Mouse (Mus musculus) midbrain, embryonic 16.5 days (tissue): ENCODE measurements around the gene AI661453. TPM values are rescaled to one million over a fixed set of nuclear protein-coding genes. Genes with fewer than 3 reads are reported as not detected.

Source experiments
- ATAC-seq: fragments of 200-750 bp; cut with Nextera tagmentation; 2 replicates; pipeline ENCODE4 v1.8.0; 2017; ENCODE audit warnings: moderate TSS enrichment
- H3K27ac ChIP-seq: fragments of 300-500 bp; sonication (generic); 2 replicates; pipeline ENCODE4 v1.5.1; 2014; ENCODE audit warnings: mild to moderate bottlenecking, low read length, mixed read lengths
- H3K27me3 ChIP-seq: fragments of 300-500 bp; sonication (generic); 2 replicates; pipeline ENCODE4 v1.6.1; 2014; ENCODE audit warnings: low read depth, low read length, mixed read lengths; ENCODE audit not compliant: control insufficient read depth, insufficient read depth
- H3K36me3 ChIP-seq: fragments of 300-500 bp; sonication (generic); 2 replicates; pipeline ENCODE4 v1.6.1; 2014; ENCODE audit warnings: mild to moderate bottlenecking, low read length, moderate library complexity, mixed read lengths; ENCODE audit not compliant: control insufficient read depth, insufficient read depth
- H3K4me1 ChIP-seq: fragments of 300-500 bp; sonication (generic); 2 replicates; pipeline ENCODE4 v1.6.1; 2014; ENCODE audit warnings: mild to moderate bottlenecking, low read length, mixed read lengths; ENCODE audit not compliant: control insufficient read depth, insufficient read depth
- H3K4me2 ChIP-seq: fragments of 300-500 bp; sonication (generic); 2 replicates; pipeline ENCODE4 v1.6.1; 2014; ENCODE audit warnings: mild to moderate bottlenecking, low read length, mixed read lengths
- H3K4me3 ChIP-seq: fragments of 300-500 bp; sonication (generic); 2 replicates; pipeline ENCODE4 v1.5.1; 2014; ENCODE audit warnings: low read depth, mild to moderate bottlenecking, low read length, moderate library complexity, mixed read lengths
- H3K9ac ChIP-seq: fragments of 300-500 bp; sonication (generic); 2 replicates; pipeline ENCODE4 v1.6.1; 2014; ENCODE audit warnings: low read depth, low read length, mixed read lengths
- H3K9me3 ChIP-seq: fragments of 300-500 bp; sonication (generic); replicated peaks from 2 replicates; pipeline ENCODE4 v1.6.1; 2014; ENCODE audit warnings: mild to moderate bottlenecking, low read length, mixed read lengths; ENCODE audit not compliant: control insufficient read depth, poor library complexity, severe bottlenecking
- WGBS: fragments of 180-500 bp; shearing (Covaris S2); extraction: QIAGEN DNeasy Blood & Tissue Kit; methylation state at CpG from one replicate; pipeline ENCODE4 v1.1.7; 2014; 5-methylcytosine and 5-hydroxymethylcytosine counted together
- polyA plus RNA-seq: library from polyadenylated mRNA; unstranded; fragments of >200 nt; fragmentation: Nextera tagmentation; extraction: Ambion mirVana; gene quantifications from 2 replicates; pipeline ENCODE4 v1.2.1, GENCODE M21; 2015

Gene AI661453
- polyA plus RNA-seq, 1 experiment from 2014 or later: 0.09 TPM

DNA sequence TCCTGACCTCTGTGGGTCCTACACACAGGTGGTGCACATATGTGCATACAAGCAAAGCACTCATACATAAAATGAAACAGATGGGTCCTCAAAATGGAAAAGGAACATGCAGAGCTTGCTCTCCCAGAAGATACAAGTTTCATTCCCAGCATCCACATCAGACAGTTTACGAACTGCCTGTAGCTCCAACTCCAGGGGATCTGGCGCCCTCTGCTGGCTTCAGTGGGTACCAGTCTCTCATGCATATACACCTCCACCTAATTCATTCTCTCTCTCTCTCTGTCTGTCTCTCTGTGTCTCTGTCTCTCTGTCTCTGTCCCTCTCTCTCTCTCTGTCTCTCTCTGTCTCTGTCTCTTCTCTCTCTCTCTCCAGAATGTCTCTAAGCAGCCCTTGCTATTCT, 46.0 kb downstream of the AI661453 start:
- WGBS: 48% methylated on average over 2 of the region's 2 CpGs
- H3K9me3 ChIP-seq: no peaks in the 10 kb centered on the region
- H3K27me3 ChIP-seq: no peaks in the 10 kb centered on the region
- no peaks in the 10 kb centered on the region for H3K4me1 ChIP-seq
- H3K36me3 ChIP-seq: no peaks in the 10 kb centered on the region
- no peak for ATAC-seq
- H3K27ac ChIP-seq: no peak overlapping the region
- no peak overlapping the region for H3K4me3 ChIP-seq
- H3K9ac ChIP-seq: no peak overlapping the region
- no peak overlapping the region for H3K4me2 ChIP-seq

DNA sequence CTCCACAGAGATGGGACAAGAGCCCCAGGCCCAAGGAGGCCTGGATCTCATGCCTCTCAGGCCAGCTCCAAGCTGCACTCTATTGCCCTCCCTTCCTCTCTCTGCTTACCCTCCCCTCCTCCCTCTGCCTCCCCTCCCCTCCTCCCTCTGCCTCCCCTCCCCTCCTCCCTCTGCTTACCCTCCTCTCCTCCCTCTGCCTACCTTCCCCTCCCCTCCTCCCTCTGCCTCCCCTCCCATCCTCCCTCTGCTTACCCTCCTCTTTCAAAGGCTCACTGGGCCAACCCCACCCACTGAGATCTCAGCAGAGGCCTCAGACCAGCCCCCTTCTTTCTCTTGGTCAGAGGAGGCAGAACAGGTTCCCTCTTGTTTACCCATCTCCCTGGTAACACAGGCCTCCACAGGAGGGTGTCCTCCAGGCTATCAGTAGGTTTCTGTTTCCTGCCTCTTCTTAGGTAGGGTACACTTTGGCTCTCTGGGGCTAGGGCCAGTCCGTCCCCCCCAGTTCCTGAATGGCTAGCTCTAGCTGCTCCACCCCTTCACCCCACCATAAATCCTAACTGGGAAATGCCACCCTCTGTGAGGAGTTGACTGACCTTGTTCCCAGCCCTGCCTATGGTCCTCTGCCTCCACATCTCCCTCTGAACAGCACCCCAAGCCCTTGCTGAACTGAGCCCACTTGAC, 48.0 kb downstream of the AI661453 start:
- Histone ChIP-seq H3K27me3 (no peaks in the 10 kb centered on the region), H3K4me3 (no peak overlapping the region), H3K4me1 (no peaks in the 10 kb centered on the region), H3K9me3 (no peaks in the 10 kb centered on the region), H3K4me2 (no peak overlapping the region), H3K27ac (no peak overlapping the region), H3K9ac (no peak overlapping the region), H3K36me3 (peaks cover 7% of the 10 kb centered on the region)
- peak; percentile 23; the same call in 1 of the 2 replicates for ATAC-seq
- WGBS: 21% methylated on average over 1 of the region's 1 CpGs

DNA sequence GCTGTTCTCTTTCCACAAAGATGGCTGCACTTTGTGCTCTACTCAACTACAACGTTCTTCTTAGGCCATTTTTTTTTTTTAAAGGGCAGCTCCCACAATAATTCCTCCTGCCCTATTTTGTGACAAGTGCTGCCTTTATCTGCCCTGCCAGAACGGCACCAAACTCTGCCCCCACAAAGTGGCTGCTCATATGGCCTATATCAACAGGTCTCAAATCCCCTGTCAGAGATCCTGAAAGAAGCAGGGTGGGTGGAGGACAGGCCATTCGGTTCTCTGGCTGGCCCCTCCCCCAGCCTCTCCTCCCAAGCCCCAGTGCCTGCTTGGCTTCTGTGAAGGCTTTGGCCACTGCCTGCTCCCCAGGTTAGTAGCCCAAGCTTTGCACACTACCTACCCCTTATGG, 48.6 kb downstream of the AI661453 start:
- H3K4me1 ChIP-seq: no peaks in the 10 kb centered on the region
- H3K9ac ChIP-seq: no peak overlapping the region
- peaks cover 13% of the 10 kb centered on the region for H3K36me3 ChIP-seq
- H3K4me3 ChIP-seq: no peak overlapping the region
- 8% methylated on average over 3 of the region's 3 CpGs for WGBS
- H3K4me2 ChIP-seq: no peak overlapping the region
- H3K9me3 ChIP-seq: no peaks in the 10 kb centered on the region
- ATAC-seq: no peak
- no peaks in the 10 kb centered on the region for H3K27me3 ChIP-seq
- H3K27ac ChIP-seq: no peak overlapping the region

DNA sequence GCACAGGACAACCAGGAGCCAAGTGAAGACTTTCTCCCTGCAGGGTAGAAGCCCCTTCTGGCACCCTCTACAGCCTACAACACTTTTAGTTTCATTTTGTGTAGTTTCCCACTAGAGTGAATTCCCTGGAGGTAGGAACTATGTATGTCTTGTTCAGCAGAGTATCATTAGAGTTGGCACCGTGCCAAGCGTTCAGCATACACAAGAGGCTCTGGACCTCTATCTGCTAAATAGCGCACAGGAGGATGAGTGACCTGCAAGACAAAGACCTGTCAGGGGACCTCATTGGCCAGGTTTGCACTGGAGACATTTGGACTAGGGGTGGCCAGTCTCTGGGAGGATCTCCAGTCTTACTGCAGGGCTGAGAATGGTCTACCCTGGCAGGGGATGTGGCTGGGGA, 49.4 kb downstream of the AI661453 start:
- ATAC-seq: no peak
- Histone ChIP-seq H3K9me3 (no peaks in the 10 kb centered on the region), H3K4me2 (no peak overlapping the region), H3K4me1 (no peaks in the 10 kb centered on the region), H3K36me3 (peaks cover 18% of the 10 kb centered on the region), H3K27me3 (no peaks in the 10 kb centered on the region), H3K27ac (no peak overlapping the region), H3K9ac (no peak overlapping the region), H3K4me3 (no peak overlapping the region)
- WGBS: 81% methylated on average over 3 of the region's 3 CpGs

DNA sequence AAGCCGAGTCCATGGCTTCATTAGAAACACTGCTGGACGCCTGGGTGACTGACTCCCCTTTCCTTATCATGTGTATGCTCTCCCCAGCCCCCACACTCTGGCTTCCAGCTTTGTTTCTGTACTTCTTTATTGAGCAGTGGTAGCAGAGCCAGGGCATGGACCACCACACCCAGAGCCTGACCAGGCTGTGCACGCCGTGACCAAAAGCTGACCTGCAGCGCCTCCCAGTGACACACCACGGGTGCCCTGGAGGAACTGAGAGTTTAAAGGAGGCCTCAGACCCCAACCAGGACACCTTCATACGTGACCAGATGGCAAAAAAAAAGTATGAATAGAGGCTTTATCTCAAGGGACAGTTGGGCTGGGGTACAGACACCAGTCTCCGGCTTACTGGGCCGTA, 54.4 kb downstream of the AI661453 start:
- Histone ChIP-seq H3K9me3 (no peaks in the 10 kb centered on the region), H3K36me3 (peaks cover 43% of the 10 kb centered on the region), H3K27ac (no peak overlapping the region), H3K27me3 (no peaks in the 10 kb centered on the region), H3K4me1 (no peaks in the 10 kb centered on the region), H3K9ac (no peak overlapping the region), H3K4me2 (no peak overlapping the region), H3K4me3 (no peak overlapping the region)
- WGBS: 83% methylated on average over 9 of the region's 9 CpGs
- no peak for ATAC-seq

DNA sequence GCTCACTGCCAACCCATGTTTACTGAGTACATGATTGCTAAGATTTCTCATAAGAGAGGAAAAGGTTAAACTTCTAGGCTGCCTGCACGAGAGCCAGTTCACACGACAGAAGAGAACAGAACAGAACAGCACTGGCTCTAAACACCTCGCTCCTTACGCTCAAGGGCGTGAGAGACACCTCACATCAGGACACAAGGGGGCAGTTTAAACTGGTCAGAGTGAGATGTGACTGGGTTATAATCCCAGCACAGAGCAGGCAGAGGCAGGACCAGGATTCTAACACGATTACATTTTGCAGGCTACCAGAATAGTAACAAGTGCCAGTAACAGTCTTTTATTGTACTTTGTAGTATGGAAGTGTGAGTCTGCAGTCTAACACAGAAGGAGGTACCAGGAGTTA, 56.3 kb downstream of the AI661453 start:
- Histone ChIP-seq H3K4me1 (no peaks in the 10 kb centered on the region), H3K9ac (no peak overlapping the region), H3K9me3 (no peaks in the 10 kb centered on the region), H3K36me3 (peaks cover 52% of the 10 kb centered on the region), H3K4me3 (no peak overlapping the region), H3K27ac (no peak overlapping the region), H3K4me2 (no peak overlapping the region), H3K27me3 (no peaks in the 10 kb centered on the region)
- WGBS: 87% methylated on average over 6 of the region's 6 CpGs
- ATAC-seq: no peak

DNA sequence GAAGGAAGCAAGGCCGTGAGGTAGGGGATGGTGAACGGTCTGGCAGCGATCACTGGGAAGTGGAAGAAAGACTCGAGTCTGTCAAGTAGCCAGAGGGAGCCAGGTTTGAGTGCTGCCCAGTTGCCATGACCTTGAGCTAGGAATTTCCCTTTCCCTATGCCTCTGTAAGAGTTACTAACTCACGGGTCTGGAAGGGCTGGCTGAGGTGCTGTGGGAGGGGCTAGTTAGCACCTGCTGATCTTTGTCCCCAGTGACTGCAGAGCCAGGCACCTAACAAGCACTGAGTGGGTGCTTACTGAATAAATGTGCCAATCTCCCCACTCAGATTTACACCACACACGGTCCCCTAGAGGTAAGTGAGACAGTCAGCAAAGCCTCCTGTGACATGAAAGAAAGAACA, 57.2 kb downstream of the AI661453 start:
- 92% methylated on average over 6 of the region's 6 CpGs for WGBS
- H3K27me3 ChIP-seq: no peaks in the 10 kb centered on the region
- no peak overlapping the region for H3K4me2 ChIP-seq
- no peaks in the 10 kb centered on the region for H3K4me1 ChIP-seq
- H3K4me3 ChIP-seq: no peak overlapping the region
- H3K27ac ChIP-seq: no peak overlapping the region
- ATAC-seq: no peak
- peaks cover 52% of the 10 kb centered on the region for H3K36me3 ChIP-seq
- H3K9me3 ChIP-seq: no peaks in the 10 kb centered on the region
- H3K9ac ChIP-seq: no peak overlapping the region

DNA sequence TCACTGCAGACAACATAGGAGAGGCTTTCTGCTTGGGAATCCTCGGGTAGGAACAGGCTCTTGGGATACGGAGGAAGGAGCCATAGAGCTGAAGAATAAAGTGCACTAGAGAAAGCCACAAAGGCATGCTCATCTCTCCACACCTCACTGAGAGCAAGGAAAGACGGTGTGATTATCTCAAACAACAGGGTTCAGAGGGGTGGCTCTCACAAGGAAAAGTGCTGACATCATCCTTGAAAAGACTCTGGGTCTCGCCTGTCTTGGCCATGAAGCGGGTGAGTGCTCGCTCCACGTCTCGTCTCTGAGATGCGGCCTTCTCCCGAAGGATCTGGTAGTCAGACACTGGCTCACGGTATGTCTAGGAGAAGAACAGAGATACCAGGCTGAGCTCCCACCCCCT, 57.7 kb downstream of the AI661453 start:
- no peaks in the 10 kb centered on the region for H3K9me3 ChIP-seq
- no peaks in the 10 kb centered on the region for H3K4me1 ChIP-seq
- no peak overlapping the region for H3K9ac ChIP-seq
- ATAC-seq: no peak
- H3K27me3 ChIP-seq: no peaks in the 10 kb centered on the region
- 92% methylated on average over 11 of the region's 11 CpGs for WGBS
- H3K36me3 ChIP-seq: peaks cover 48% of the 10 kb centered on the region
- no peak overlapping the region for H3K4me3 ChIP-seq
- no peak overlapping the region for H3K27ac ChIP-seq
- H3K4me2 ChIP-seq: no peak overlapping the region

DNA sequence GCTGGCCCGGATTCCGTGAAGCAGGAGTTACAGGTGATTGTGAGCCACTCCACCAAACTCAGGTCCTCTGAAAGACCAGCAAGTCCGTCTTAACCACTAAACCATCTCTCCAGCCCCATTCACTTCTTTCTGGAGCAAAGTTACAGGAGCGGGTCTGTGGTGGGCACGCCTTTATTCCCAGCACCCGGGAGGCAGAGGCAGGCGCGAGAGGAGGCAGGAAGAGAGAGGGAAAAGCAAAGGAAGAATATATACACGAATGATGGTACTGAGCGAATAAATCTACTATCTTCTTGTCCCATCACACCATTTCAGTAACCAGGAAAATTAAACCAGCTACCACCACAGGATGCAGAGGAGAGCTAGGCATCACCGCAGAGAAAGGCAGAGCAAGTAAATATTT, 65.1 kb downstream of the AI661453 start:
- peak overlapping the region; percentile 73 for H3K9ac ChIP-seq
- no peak overlapping the region; the same call in 1 of the 2 replicates for H3K27ac ChIP-seq
- H3K36me3 ChIP-seq: peaks cover 4% of the 10 kb centered on the region
- WGBS: 8% methylated on average over 11 of the region's 11 CpGs
- H3K4me3 ChIP-seq: peak overlapping the region; percentile 68
- H3K4me1 ChIP-seq: peaks cover 12% of the 10 kb centered on the region
- ATAC-seq: no peak
- no peaks in the 10 kb centered on the region for H3K27me3 ChIP-seq
- peak overlapping the region; percentile 78 for H3K4me2 ChIP-seq
- no peaks in the 10 kb centered on the region for H3K9me3 ChIP-seq
